In the genomic region with DNA sequence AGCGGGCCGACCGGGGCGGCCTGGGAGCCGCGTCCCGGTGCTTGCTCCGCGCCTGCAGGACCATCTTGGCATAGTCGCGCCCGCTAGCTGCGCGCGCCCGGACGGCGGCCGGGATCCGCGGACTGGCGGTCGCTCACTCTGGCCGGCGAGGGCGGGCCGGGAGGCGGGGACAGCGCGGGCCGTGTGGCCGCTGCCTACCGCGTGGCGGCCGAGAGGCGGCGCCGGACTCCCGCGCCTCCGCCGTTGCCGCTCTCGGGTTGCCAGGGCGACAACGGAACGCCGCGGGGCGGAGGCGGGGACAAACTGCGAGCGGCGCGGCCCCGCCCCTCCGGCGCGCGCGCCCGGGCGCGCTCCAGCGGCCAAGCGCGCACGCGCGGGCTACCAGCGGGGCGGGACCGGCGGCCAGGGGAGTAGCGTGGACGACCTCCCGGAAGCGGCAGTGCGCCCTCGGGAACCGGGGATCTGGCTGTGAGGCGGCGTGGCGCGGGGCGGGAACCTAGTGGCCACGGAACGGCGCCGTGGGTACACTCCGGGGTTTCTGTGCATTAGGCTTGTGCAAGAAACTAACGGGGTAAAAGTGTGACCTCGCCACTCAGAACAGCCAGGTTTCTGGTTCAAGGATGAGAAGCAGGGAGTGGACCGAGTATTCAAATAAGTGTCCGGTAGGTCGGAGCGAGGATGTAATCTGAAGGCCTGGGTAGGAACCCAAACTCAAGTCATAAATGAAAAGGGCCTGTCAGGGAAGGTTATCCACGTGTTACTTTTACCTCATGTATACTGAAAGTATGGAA, we compare ENCODE assay signal across 1 mouse cellular context.
TF ChIP-seq lines count a peak whose summit lies in the region.

A gene (minus strand): TSS at position 74 of the 791 bp plus-strand sequence.

TF ChIP-seq in CH12.LX, 34 proteins besides CTCF, POLR2A, EP300 and RAD21 (continued from another document):
- TF ChIP-seq SMC3 (IDR thresholded peaks at IDR 0.05; ENCODE audit: low read depth, low read length) (no peak; the same call in 1 of the 2 replicates), ELF1 (IDR thresholded peaks at IDR 0.05; ENCODE audit: low read depth, low read length) (peak; percentile 93), USF1 (IDR thresholded peaks at IDR 0.05; ENCODE audit: low read depth, low read length) (no peak), ZC3H11A (IDR thresholded peaks at IDR 0.05; ENCODE audit: low read depth, low read length) (no peak), IRF4 (IDR thresholded peaks at IDR 0.05; ENCODE audit: low read depth, low read length) (no peak), GABPA (IDR thresholded peaks at IDR 0.05; ENCODE audit: insufficient replicate concordance, low read depth, low read length) (no peak), TBP (conservative IDR thresholded peaks at IDR 0.05; ENCODE audit: low read depth, low read length) (peak; percentile 64; the same call in 1 of the 2 replicates), ZKSCAN1 (IDR thresholded peaks at IDR 0.05; ENCODE audit: borderline replicate concordance, low read depth, low read length) (no peak), RCOR1 (conservative IDR thresholded peaks at IDR 0.05; ENCODE audit: low read depth, low read length) (no peak), MYC (IDR thresholded peaks at IDR 0.05; ENCODE audit: low read depth, low read length) (peak; percentile 72), ZNF384 (IDR thresholded peaks at IDR 0.05; ENCODE audit: low read depth, low read length) (no peak), SIN3A (IDR thresholded peaks at IDR 0.05; ENCODE audit: low read length) (peak; percentile 53; the same call in 1 of the 2 replicates), ZMIZ1 (IDR thresholded peaks at IDR 0.05; ENCODE audit: low read depth, low read length) (no peak), KAT2A (IDR thresholded peaks at IDR 0.05; ENCODE audit: insufficient replicate concordance, low read length) (0 out of 2 replicates have a peak, but pooled peaks have one; percentile 34), JUND (conservative IDR thresholded peaks at IDR 0.05; ENCODE audit: low read depth, low read length) (no peak), ETS1 (conservative IDR thresholded peaks at IDR 0.05; ENCODE audit: low read depth, low read length) (no peak), BHLHE40 (IDR thresholded peaks at IDR 0.05; ENCODE audit: low read depth, low read length) (no peak), USF2 (conservative IDR thresholded peaks at IDR 0.05; ENCODE audit: low read depth, low read length) (no peak), POLR2AphosphoS2 (IDR thresholded peaks at IDR 0.05; ENCODE audit: low read depth, low read length) (no peak), MXI1 (IDR thresholded peaks at IDR 0.05; ENCODE audit: low read depth, low read length) (peak; percentile 93), E2F4 (IDR thresholded peaks at IDR 0.05; ENCODE audit: insufficient replicate concordance, low read depth, low read length) (no peak), JUN (IDR thresholded peaks at IDR 0.05; ENCODE audit: insufficient read depth, low read depth, low read length) (no peak), TCF12 (IDR thresholded peaks at IDR 0.05; ENCODE audit: low read depth, low read length) (peak; percentile 45), CHD2 (IDR thresholded peaks at IDR 0.05; ENCODE audit: low read length) (no peak), MAX (IDR thresholded peaks at IDR 0.05; ENCODE audit: low read length) (peak; percentile 66; the same call in 1 of the 2 replicates)
